Mouse (Mus musculus): Measurements from ENCODE around the gene Arhgap32.

GRCm38 (mm10) chr9:32292686-32293085 lies 176.8 kb downstream of the Arhgap32 start:
- no peak for TF ChIP-seq CTCF (IDR thresholded peaks at IDR 0.05; ENCODE audit: low read depth)
- no peak for TF ChIP-seq EP300 (IDR thresholded peaks at IDR 0.05; ENCODE audit: low read depth)
